Mouse (Mus musculus): ENCODE results near the gene Ptpre.

GRCm38 (mm10) chr7:135612276-135612675 is 75.0 kb downstream of the Ptpre start:
- no peak for TF ChIP-seq CTCF (IDR thresholded peaks at IDR 0.05; ENCODE audit: low read depth)
- no peak for TF ChIP-seq EP300 (IDR thresholded peaks at IDR 0.05; ENCODE audit: low read depth)

Measured in heart, postnatal 0 days (tissue).